ENCODE assay signal across 12 mouse cellular contexts in the genomic region with DNA sequence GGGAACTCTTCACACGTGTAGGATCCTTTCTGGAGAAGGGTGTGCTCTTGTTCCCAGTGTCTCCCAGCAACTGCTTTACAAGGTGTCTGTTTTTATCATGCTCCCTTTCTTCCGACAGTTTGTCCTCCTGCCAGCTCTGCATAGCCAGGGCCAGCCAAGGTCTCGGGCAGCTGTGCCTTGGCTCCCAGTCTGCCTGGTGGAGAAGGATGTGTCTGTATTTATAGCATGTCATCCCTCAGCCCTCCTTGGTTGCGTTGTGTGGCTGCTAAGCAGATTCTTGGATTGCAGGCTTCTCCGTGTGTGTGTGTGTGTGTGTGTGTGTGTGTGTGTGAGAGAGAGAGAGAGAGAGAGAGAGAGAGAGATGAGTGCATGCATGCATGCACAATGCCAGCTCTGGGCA. TPM values are rescaled to one million over a fixed set of nuclear protein-coding genes. Genes with fewer than 3 reads are reported as not detected.
DNase-seq lines count a peak whose midpoint lies in the region; ATAC-seq lines count a peak whose summit lies in the region.
"Had no signal": no experiment of that assay in that cellular context is flagged by ENCODE, and none has a peak within 500 bp of the region (broad histone marks: within the 10 kb centered on the region; RNA-seq: fewer than 3 reads in every experiment).

No protein-coding gene starts in this region.

- H3K4me2 ChIP-seq in lung, embryonic 16.5 days (ENCODE audit: low read depth, low read length), result no peak overlapping the region
- H3K4me2 ChIP-seq: liver, embryonic 15.5 days; midbrain, embryonic 11.5 days had no signal

- no peaks in the 10 kb centered on the region for H3K4me1 ChIP-seq in lung, embryonic 16.5 days (replicated peaks; ENCODE audit: control insufficient read depth, insufficient read depth, low read length)
- H3K4me1 ChIP-seq: liver, embryonic 15.5 days had no signal

- H3K27ac ChIP-seq in lung, embryonic 16.5 days (ENCODE audit: low read length), result no peak overlapping the region
- H3K27ac ChIP-seq: liver, embryonic 15.5 days had no signal

- 40% methylated on average over 5 of the region's 5 CpGs for WGBS in lung, embryonic 16.5 days

- DNase-seq in heart, postnatal 10 days, result peak; percentile 13 to 39
- no peak for DNase-seq in heart, postnatal 25 days (ENCODE audit: low spot score)
- no peak for DNase-seq in lung, postnatal 36 days
- DNase-seq in testis, postnatal 10 days (ENCODE audit: low spot score), result peak; percentile 47
- DNase-seq in testis, postnatal 14 days (ENCODE audit: low spot score), result no peak
- no peak for DNase-seq in layer of hippocampus, adult 9-10 months (ENCODE audit: low spot score)
- DNase-seq in left cerebral cortex, postnatal 25 days (ENCODE audit: low spot score in 2 of 2), result no peak

- ATAC-seq in lung, embryonic 16.5 days (ENCODE audit: low read depth), result peak; percentile 85
- ATAC-seq: forebrain, embryonic 16.5 days had no signal

- no peak overlapping the region for H3K4me3 ChIP-seq in lung, embryonic 16.5 days (ENCODE audit: low read length)
- H3K4me3 ChIP-seq: liver, embryonic 15.5 days had no signal

- no peak overlapping the region for H3K9ac ChIP-seq in lung, embryonic 16.5 days (ENCODE audit: low read length)
- H3K9ac ChIP-seq: liver, embryonic 15.5 days had no signal

- H3K27me3 ChIP-seq in lung, embryonic 16.5 days (ENCODE audit: control insufficient read depth, insufficient read depth, low read depth, low read length), result no peaks in the 10 kb centered on the region
- H3K27me3 ChIP-seq: liver, embryonic 15.5 days had no signal

- peaks cover 3% of the 10 kb centered on the region; the same call in 1 of the 2 replicates for H3K9me3 ChIP-seq in lung, embryonic 16.5 days (ENCODE audit: control insufficient read depth, low read length)
- H3K9me3 ChIP-seq: liver, embryonic 15.5 days had no signal

- H3K36me3 ChIP-seq in lung, embryonic 16.5 days (ENCODE audit: control insufficient read depth, insufficient read depth, low read length), result no peaks in the 10 kb centered on the region
- H3K36me3 ChIP-seq: liver, embryonic 15.5 days had no signal

- intact Hi-C loops in heart, postnatal 10 days (cut with DNase I), result no loop called here
- intact Hi-C loops in heart, postnatal 25 days (cut with DNase I), result no loop called here
- intact Hi-C loops in left cerebral cortex, postnatal 25 days (cut with DNase I), result no loop called here

RNA-seq across cellular contexts. Expression of gene Grip1, which starts 42.6 kb away (rescaled TPM):
- total RNA-seq in heart, postnatal 10 days (2021), result 1 to 10 TPM; 1.0 to 1.4 TPM
- total RNA-seq in heart, postnatal 25 days (2021), result under 1 TPM; 0.61 to 0.62 TPM
- polyA plus RNA-seq in lung, embryonic 16.5 days (2015; fragmentation: Nextera tagmentation; extraction: Ambion mirVana), result 1.8 and 2.0 TPM in 2 replicates
- 10 to 100 TPM; 19.6 to 20.5 TPM for total RNA-seq in left cerebral cortex, postnatal 25 days (2021)
- total RNA-seq: granulocyte monocyte progenitor cell, adult 5-6 weeks had no signal

Comparison
In these comparisons a context has a peak if more than half of its experiments do, and no peak if none do; other contexts are left out.
1. DNase-seq: peak in heart, postnatal 10 days (2 of 2) and testis, postnatal 10 days (single experiment); none in heart, postnatal 25 days (single experiment), lung, postnatal 36 days (single experiment), testis, postnatal 14 days (single experiment), layer of hippocampus, adult 9-10 months (single experiment) and left cerebral cortex, postnatal 25 days (0 of 2).
2. RNA of gene Grip1, which starts 42.6 kb away (total RNA-seq): 19.6 to 20.5 TPM in left cerebral cortex, postnatal 25 days; 1.0 to 1.4 TPM in heart, postnatal 10 days and 0.61 to 0.62 TPM in heart, postnatal 25 days; every median in the first group is over 4 times any median in the second.